Mouse (Mus musculus): ENCODE results near the gene Mmp9. TPM values are rescaled to one million over a fixed set of nuclear protein-coding genes. Genes with fewer than 3 reads are reported as not detected.

Gene Mmp9
- polyA plus RNA-seq, 1 experiment from 2014 or later = 37.2 TPM

- H3K27me3 ChIP-seq = no peaks in the 10 kb centered on the region
- 60% methylated on average over 6 of the region's 6 CpGs for WGBS
Measured at GRCm38 (mm10) chr2:164975611-164976010, 35.0 kb downstream of the Mmp9 start.

GRCm38 (mm10) chr2:164979749-164980148, 39.2 kb downstream of the Mmp9 start:
- Histone ChIP-seq H3K27me3 (no peaks in the 10 kb centered on the region), H3K4me3 (no peak overlapping the region), H3K4me2 (no peak overlapping the region), H3K4me1 (replicated peaks) (peaks cover 12% of the 10 kb centered on the region), H3K27ac (replicated peaks) (no peak overlapping the region), H3K9me3 (no peaks in the 10 kb centered on the region), H3K36me3 (peaks cover 22% of the 10 kb centered on the region), H3K9ac (no peak overlapping the region)
- WGBS = 24% methylated on average over 7 of the region's 7 CpGs
- ATAC-seq (ENCODE audit: low FRiP score, low read depth) = no peak

More at GRCm38 (mm10) chr2:164975611-164976010, 35.0 kb downstream of the Mmp9 start:
- Histone ChIP-seq H3K4me1 (replicated peaks) (peaks cover 31% of the 10 kb centered on the region), H3K9me3 (no peaks in the 10 kb centered on the region), H3K27ac (replicated peaks) (no peak overlapping the region), H3K4me3 (no peak overlapping the region), H3K36me3 (peaks cover 6% of the 10 kb centered on the region; the same call in 1 of the 2 replicates), H3K4me2 (no peak overlapping the region), H3K9ac (no peak overlapping the region)
- ATAC-seq (ENCODE audit: low FRiP score, low read depth) = no peak

DNA sequence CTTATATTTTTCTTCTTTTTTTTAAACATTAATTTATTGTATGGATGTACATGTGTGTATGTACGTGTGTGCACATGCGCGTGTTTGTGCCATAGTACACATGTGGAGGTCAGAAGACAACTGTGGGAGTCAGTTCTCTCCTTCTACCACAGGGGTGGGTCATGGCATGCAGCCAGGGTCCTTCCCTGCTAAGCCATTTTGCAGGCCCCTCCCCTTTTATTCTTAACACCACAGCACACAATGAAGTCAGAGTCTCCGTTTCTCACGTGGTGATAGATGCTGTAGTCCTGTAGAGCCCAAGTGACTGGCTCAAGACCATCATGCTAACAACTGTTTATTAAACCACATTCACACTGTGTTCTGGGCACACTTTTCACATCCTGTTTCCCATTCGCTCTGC, 45.4 kb downstream of the Mmp9 start:
- Histone ChIP-seq H3K4me2 (no peak overlapping the region), H3K9me3 (no peaks in the 10 kb centered on the region), H3K27me3 (no peaks in the 10 kb centered on the region), H3K4me3 (no peak overlapping the region), H3K4me1 (replicated peaks) (no peaks in the 10 kb centered on the region), H3K9ac (no peak overlapping the region), H3K36me3 (peaks cover 29% of the 10 kb centered on the region), H3K27ac (replicated peaks) (no peak overlapping the region)
- 81% methylated on average over 6 of the region's 6 CpGs for WGBS
- ATAC-seq (ENCODE audit: low FRiP score, low read depth) = no peak

- ATAC-seq (ENCODE audit: low FRiP score, low read depth) = no peak
Measured at GRCm38 (mm10) chr2:164986371-164987027, 45.9 kb downstream of the Mmp9 start.

DNA sequence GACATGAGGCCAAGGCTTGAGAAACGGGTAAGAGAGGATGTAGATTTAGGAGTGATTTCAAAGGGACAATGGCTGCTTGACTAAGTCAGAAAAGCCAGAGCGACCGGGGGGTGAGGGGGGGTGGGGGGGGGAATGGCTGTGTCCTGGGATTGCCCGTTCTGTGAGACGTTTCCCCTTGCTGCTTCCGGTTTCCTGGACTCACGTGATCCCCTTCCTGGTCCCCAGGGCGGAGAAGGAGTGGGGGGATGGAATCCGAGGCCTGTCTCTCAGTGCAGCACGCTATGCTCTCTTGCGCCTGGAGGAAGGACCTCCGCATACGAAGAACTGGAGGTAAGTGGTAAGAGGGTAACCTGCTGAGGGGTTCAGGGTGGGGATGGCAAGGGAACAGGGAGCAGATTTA, 48.2 kb downstream of the Mmp9 start:
- Histone ChIP-seq H3K9ac (no peak overlapping the region), H3K4me3 (no peak overlapping the region), H3K27ac (replicated peaks) (no peak overlapping the region), H3K4me1 (replicated peaks) (no peaks in the 10 kb centered on the region), H3K36me3 (peaks cover 18% of the 10 kb centered on the region), H3K9me3 (no peaks in the 10 kb centered on the region), H3K4me2 (no peak overlapping the region), H3K27me3 (no peaks in the 10 kb centered on the region)
- WGBS = 65% methylated on average over 13 of the region's 13 CpGs
- ATAC-seq (ENCODE audit: low FRiP score, low read depth) = no peak

More at GRCm38 (mm10) chr2:164986371-164987027, 45.9 kb downstream of the Mmp9 start:
- H3K4me1 ChIP-seq (replicated peaks) = no peaks in the 10 kb centered on the region
- H3K27ac ChIP-seq (replicated peaks) = no peak overlapping the region
- no peaks in the 10 kb centered on the region for H3K9me3 ChIP-seq
- H3K4me2 ChIP-seq = no peak overlapping the region
- WGBS = 80% methylated on average over 14 of the region's 14 CpGs
- H3K9ac ChIP-seq = no peak overlapping the region
- H3K4me3 ChIP-seq = no peak overlapping the region
- H3K36me3 ChIP-seq = peaks cover 27% of the 10 kb centered on the region
- H3K27me3 ChIP-seq = no peaks in the 10 kb centered on the region

GRCm38 (mm10) chr2:164991111-164991510, 50.5 kb downstream of the Mmp9 start:
- ATAC-seq (ENCODE audit: low FRiP score, low read depth) = no peak
- H3K27ac ChIP-seq (replicated peaks) = no peak overlapping the region
- no peaks in the 10 kb centered on the region for H3K9me3 ChIP-seq
- peaks cover 19% of the 10 kb centered on the region for H3K36me3 ChIP-seq
- H3K9ac ChIP-seq = no peak overlapping the region
- no peaks in the 10 kb centered on the region for H3K27me3 ChIP-seq
- 71% methylated on average over 3 of the region's 3 CpGs for WGBS
- H3K4me1 ChIP-seq (replicated peaks) = no peaks in the 10 kb centered on the region
- no peak overlapping the region for H3K4me3 ChIP-seq
- no peak overlapping the region for H3K4me2 ChIP-seq

DNA sequence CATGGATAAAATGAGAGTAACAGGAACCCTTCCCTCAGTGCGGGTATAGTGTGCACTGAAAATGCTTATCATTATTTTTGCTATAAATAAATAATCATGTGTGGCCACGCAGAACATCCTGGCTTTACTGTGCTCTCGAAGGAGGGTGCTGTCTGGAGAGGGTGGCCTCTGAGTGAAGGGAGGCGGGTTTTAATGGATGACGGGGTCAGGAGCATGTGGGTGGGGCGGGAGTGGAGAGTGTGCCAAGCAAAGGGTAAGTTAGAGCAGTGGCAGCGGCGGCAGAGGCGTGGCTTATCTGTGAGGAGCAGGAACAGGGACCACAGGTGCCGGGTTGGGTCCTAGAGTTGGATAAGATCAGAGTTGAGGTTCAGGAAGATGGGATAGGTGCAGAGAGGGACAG, 51.2 kb downstream of the Mmp9 start:
- ATAC-seq (ENCODE audit: low FRiP score, low read depth) = no peak
- Histone ChIP-seq H3K36me3 (peaks cover 19% of the 10 kb centered on the region), H3K9ac (no peak overlapping the region), H3K4me1 (replicated peaks) (no peaks in the 10 kb centered on the region; the same call in 1 of the 2 replicates), H3K4me3 (no peak overlapping the region), H3K4me2 (no peak overlapping the region), H3K9me3 (no peaks in the 10 kb centered on the region), H3K27me3 (no peaks in the 10 kb centered on the region), H3K27ac (replicated peaks) (no peak overlapping the region)
- WGBS = 45% methylated on average over 10 of the region's 10 CpGs

DNA sequence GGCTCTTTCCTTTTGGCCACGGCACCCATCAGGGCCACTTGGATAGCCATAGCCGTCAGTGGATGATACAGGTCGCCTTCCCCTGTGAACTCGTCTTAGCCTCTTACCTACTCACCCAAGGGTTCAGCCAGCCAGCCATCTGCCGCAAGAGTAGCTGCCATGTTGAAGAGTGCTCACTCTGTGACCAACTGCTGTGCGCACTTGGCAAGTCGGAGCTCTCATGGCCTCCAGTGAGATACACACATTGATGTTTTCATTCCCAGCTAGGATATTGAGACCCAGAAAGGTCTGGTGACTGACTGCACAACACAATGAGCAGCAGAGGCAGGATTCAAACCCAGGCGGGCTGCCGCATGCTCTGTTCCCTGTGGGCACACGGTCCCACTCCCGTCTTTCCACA, 53.6 kb downstream of the Mmp9 start:
- WGBS = 78% methylated on average over 11 of the region's 11 CpGs
- no peak for ATAC-seq (ENCODE audit: low FRiP score, low read depth)
- no peaks in the 10 kb centered on the region for H3K27me3 ChIP-seq

GRCm38 (mm10) chr2:164994659-164995428, 54.3 kb downstream of the Mmp9 start:
- Histone ChIP-seq H3K4me1 (replicated peaks) (peaks cover 17% of the 10 kb centered on the region), H3K4me2 (no peak overlapping the region), H3K9me3 (no peaks in the 10 kb centered on the region), H3K36me3 (peaks cover 28% of the 10 kb centered on the region), H3K4me3 (no peak overlapping the region), H3K27me3 (no peaks in the 10 kb centered on the region), H3K9ac (no peak overlapping the region), H3K27ac (replicated peaks) (no peak overlapping the region)
- ATAC-seq (ENCODE audit: low FRiP score, low read depth) = no peak
- 57% methylated on average over 21 of the region's 21 CpGs for whole genome bisulfite sequencing

More for the DNA sequence above, 53.6 kb downstream of the Mmp9 start:
- H3K27ac ChIP-seq (replicated peaks) = no peak overlapping the region
- H3K9ac ChIP-seq = no peak overlapping the region
- no peak overlapping the region for H3K4me3 ChIP-seq
- no peak overlapping the region for H3K4me2 ChIP-seq
- H3K9me3 ChIP-seq = no peaks in the 10 kb centered on the region
- H3K36me3 ChIP-seq = peaks cover 21% of the 10 kb centered on the region
- peaks cover 17% of the 10 kb centered on the region for H3K4me1 ChIP-seq (replicated peaks)

DNA sequence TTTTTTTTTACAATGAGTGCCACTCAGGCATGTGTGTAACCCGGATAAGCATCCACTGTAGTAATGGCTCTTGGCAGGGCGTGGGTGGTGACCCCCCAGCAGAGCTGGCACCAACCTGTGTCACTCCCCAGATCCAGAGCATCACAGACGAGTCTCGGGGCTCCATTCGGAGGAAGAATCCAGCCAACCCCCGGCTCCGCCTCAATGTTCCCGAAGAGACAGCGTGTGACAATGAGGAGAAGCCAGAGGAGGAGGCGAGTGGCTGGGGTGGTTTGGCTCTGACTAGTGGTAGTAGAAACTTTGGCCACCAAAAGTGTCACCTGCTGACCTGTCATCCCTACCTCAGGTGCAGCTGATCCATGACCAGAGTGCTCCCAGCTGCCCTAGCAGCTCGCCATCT, 55.4 kb downstream of the Mmp9 start:
- H3K9ac ChIP-seq = no peak overlapping the region
- no peaks in the 10 kb centered on the region for H3K27me3 ChIP-seq
- no peaks in the 10 kb centered on the region for H3K9me3 ChIP-seq
- H3K27ac ChIP-seq (replicated peaks) = no peak overlapping the region
- H3K4me3 ChIP-seq = no peak overlapping the region
- ATAC-seq (ENCODE audit: low FRiP score, low read depth) = no peak
- WGBS = 72% methylated on average over 11 of the region's 11 CpGs
- peaks cover 17% of the 10 kb centered on the region for H3K4me1 ChIP-seq (replicated peaks)
- H3K36me3 ChIP-seq = peaks cover 39% of the 10 kb centered on the region
- H3K4me2 ChIP-seq = no peak overlapping the region

DNA sequence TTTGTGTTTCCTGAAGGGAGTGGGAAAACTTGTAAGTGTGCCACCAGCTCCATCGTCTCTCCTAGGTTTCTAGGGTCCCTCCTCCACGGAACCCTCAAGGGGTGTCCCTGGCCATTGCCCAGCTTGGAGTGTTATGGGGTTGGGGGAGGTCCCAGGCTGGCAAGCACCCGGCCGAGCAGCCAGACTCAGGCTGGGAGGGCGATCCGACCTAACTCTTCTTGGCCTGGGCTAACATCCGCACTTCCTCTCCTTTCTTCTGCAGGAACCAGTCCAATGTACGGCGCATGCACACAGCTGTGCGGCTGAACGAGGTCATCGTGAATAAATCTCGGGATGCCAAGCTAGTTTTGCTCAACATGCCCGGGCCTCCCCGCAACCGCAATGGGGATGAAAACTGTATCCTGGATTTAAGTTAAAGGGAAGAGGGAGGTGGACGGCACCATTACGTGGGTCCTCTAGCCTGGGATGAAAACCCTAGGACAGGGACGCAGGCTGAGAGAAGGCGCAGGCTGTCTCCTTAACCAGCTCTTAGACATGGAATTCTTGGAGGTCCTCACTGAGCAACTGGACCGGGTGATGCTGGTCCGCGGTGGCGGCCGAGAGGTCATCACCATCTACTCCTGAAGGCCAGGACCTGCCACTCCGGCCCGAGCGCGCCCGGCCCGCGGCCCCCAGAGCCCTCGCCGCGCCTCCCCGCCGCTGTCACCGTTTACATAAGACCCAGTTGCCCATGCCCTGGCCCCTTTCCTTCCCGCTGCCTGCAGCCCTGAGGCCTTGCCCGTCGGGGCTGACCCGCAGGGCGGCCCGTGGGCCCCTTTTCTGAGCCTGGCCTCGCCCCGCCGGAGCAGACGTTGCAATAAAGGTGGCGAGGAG, 56.5 kb downstream of the Mmp9 start:
- H3K27ac ChIP-seq (replicated peaks) = no peak overlapping the region
- H3K4me1 ChIP-seq (replicated peaks) = peaks cover 17% of the 10 kb centered on the region
- no peak for ATAC-seq (ENCODE audit: low FRiP score, low read depth)
- H3K27me3 ChIP-seq = no peaks in the 10 kb centered on the region
- peaks cover 50% of the 10 kb centered on the region for H3K36me3 ChIP-seq
- H3K4me2 ChIP-seq = peak overlapping the region; percentile 48
- H3K4me3 ChIP-seq = peak overlapping the region; percentile 14
- peak overlapping the region; percentile 20; the same call in 1 of the 2 replicates for H3K9ac ChIP-seq
- no peaks in the 10 kb centered on the region for H3K9me3 ChIP-seq
- whole genome bisulfite sequencing = 12% methylated on average over 48 of the region's 49 CpGs
